Mouse (Mus musculus): Measurements from ENCODE around the gene Kat5. TPM values are rescaled to one million over a fixed set of nuclear protein-coding genes. Genes with fewer than 3 reads are reported as not detected.

Gene Kat5
- 38.4 and 41.0 TPM in 2 replicates for polyA plus RNA-seq (2014; fragmentation: Nextera tagmentation; extraction: Ambion mirVana)

- H3K9ac ChIP-seq = peak within 1 kb of the TSS; percentile 65
- WGBS = under 1% methylated on average over 55 of the region's 55 CpGs
- H3K4me1 ChIP-seq (replicated peaks; ENCODE audit: control insufficient read depth, insufficient read depth, low read length) = peaks cover 22% of the 10 kb centered on the region
- H3K27ac ChIP-seq = peak within 1 kb of the TSS; percentile 95
- peak within 1 kb of the TSS; percentile 48 for H3K4me3 ChIP-seq (replicated peaks; ENCODE audit: low read length)
- no peaks in the 10 kb centered on the region for H3K9me3 ChIP-seq (ENCODE audit: control insufficient read depth, low read length)
- peak; percentile 94 for DNase-seq (ENCODE audit: low spot score)
- H3K4me2 ChIP-seq (replicated peaks) = peak within 1 kb of the TSS; percentile 72
- ATAC-seq (ENCODE audit: low FRiP score) = peak; percentile 93
- H3K27me3 ChIP-seq (ENCODE audit: control insufficient read depth, insufficient read depth, low read length) = no peaks in the 10 kb centered on the region
- H3K36me3 ChIP-seq (replicated peaks; ENCODE audit: control insufficient read depth, insufficient read depth) = peaks cover 38% of the 10 kb centered on the region
Measured at GRCm38 (mm10) chr19:5609547-5610404, at the start of gene Kat5. Gene Kat5, minus strand, starts transcription at chr19:5610237.

GRCm38 (mm10) chr19:5654720-5655298, 44.8 kb upstream of the Kat5 start:
- Histone ChIP-seq H3K36me3 (replicated peaks; ENCODE audit: control insufficient read depth, insufficient read depth) (0 out of 2 replicates have a peak, but pooled peaks cover 7% of the 10 kb centered on the region), H3K27ac (no peak overlapping the region), H3K4me3 (replicated peaks; ENCODE audit: low read length) (peak overlapping the region; percentile 35), H3K9me3 (ENCODE audit: control insufficient read depth, low read length) (no peaks in the 10 kb centered on the region), H3K4me1 (replicated peaks; ENCODE audit: control insufficient read depth, insufficient read depth, low read length) (peaks cover 12% of the 10 kb centered on the region), H3K4me2 (replicated peaks) (peak overlapping the region; percentile 58), H3K27me3 (ENCODE audit: control insufficient read depth, insufficient read depth, low read length) (peaks cover 35% of the 10 kb centered on the region), H3K9ac (peak overlapping the region; percentile 55)
- DNase-seq (ENCODE audit: low spot score) = no peak
- WGBS = 13% methylated on average over 43 of the region's 43 CpGs
- ATAC-seq (ENCODE audit: low FRiP score) = no peak

GRCm38 (mm10) chr19:5653969-5654719, 44.1 kb upstream of the Kat5 start:
- 0 out of 2 replicates have a peak, but pooled peaks cover 7% of the 10 kb centered on the region for H3K36me3 ChIP-seq (replicated peaks; ENCODE audit: control insufficient read depth, insufficient read depth)
- H3K4me2 ChIP-seq (replicated peaks) = peak overlapping the region; percentile 58
- H3K27me3 ChIP-seq (ENCODE audit: control insufficient read depth, insufficient read depth, low read length) = peaks cover 35% of the 10 kb centered on the region
- WGBS = 9% methylated on average over 62 of the region's 62 CpGs
- H3K4me3 ChIP-seq (replicated peaks; ENCODE audit: low read length) = peak overlapping the region; percentile 35
- H3K9ac ChIP-seq = peak overlapping the region; percentile 55
- peak; percentile 57 for ATAC-seq (ENCODE audit: low FRiP score)
- peaks cover 14% of the 10 kb centered on the region for H3K4me1 ChIP-seq (replicated peaks; ENCODE audit: control insufficient read depth, insufficient read depth, low read length)
- peak; percentile 37 for DNase-seq (ENCODE audit: low spot score)
- no peak overlapping the region for H3K27ac ChIP-seq
- H3K9me3 ChIP-seq (ENCODE audit: control insufficient read depth, low read length) = no peaks in the 10 kb centered on the region

GRCm38 (mm10) chr19:5652570-5652969, 42.5 kb upstream of the Kat5 start:
- no peak overlapping the region for H3K4me3 ChIP-seq (replicated peaks; ENCODE audit: low read length)
- DNase-seq (ENCODE audit: low spot score) (no peak), ATAC-seq (ENCODE audit: low FRiP score) (no peak)
- H3K27ac ChIP-seq = no peak overlapping the region
- peaks cover 24% of the 10 kb centered on the region for H3K4me1 ChIP-seq (replicated peaks; ENCODE audit: control insufficient read depth, insufficient read depth, low read length)
- no peaks in the 10 kb centered on the region for H3K9me3 ChIP-seq (ENCODE audit: control insufficient read depth, low read length)
- H3K9ac ChIP-seq = no peak overlapping the region
- peaks cover 9% of the 10 kb centered on the region for H3K36me3 ChIP-seq (replicated peaks; ENCODE audit: control insufficient read depth, insufficient read depth)
- H3K27me3 ChIP-seq (ENCODE audit: control insufficient read depth, insufficient read depth, low read length) = peaks cover 35% of the 10 kb centered on the region
- WGBS = 81% methylated on average over 6 of the region's 6 CpGs
- no peak overlapping the region for H3K4me2 ChIP-seq (replicated peaks)

GRCm38 (mm10) chr19:5651502-5652274, 41.7 kb upstream of the Kat5 start:
- DNase-seq (ENCODE audit: low spot score) = no peak
- H3K4me1 ChIP-seq (replicated peaks; ENCODE audit: control insufficient read depth, insufficient read depth, low read length) = peaks cover 24% of the 10 kb centered on the region
- H3K36me3 ChIP-seq (replicated peaks; ENCODE audit: control insufficient read depth, insufficient read depth) = peaks cover 18% of the 10 kb centered on the region
- ATAC-seq (ENCODE audit: low FRiP score) = no peak
- H3K4me3 ChIP-seq (replicated peaks; ENCODE audit: low read length) = no peak overlapping the region
- peaks cover 35% of the 10 kb centered on the region for H3K27me3 ChIP-seq (ENCODE audit: control insufficient read depth, insufficient read depth, low read length)
- 62% methylated on average over 13 of the region's 13 CpGs for WGBS
- H3K9me3 ChIP-seq (ENCODE audit: control insufficient read depth, low read length) = no peaks in the 10 kb centered on the region
- H3K27ac ChIP-seq = no peak overlapping the region
- H3K4me2 ChIP-seq (replicated peaks) = no peak overlapping the region
- no peak overlapping the region for H3K9ac ChIP-seq

GRCm38 (mm10) chr19:5649298-5649741, 39.3 kb upstream of the Kat5 start:
- H3K36me3 ChIP-seq (replicated peaks; ENCODE audit: control insufficient read depth, insufficient read depth) = peaks cover 42% of the 10 kb centered on the region
- peak overlapping the region; percentile 17; the same call in 1 of the 2 replicates for H3K4me3 ChIP-seq (replicated peaks; ENCODE audit: low read length)
- H3K27ac ChIP-seq = peak overlapping the region; percentile 69; the same call in 1 of the 2 replicates
- peaks cover 18% of the 10 kb centered on the region for H3K4me1 ChIP-seq (replicated peaks; ENCODE audit: control insufficient read depth, insufficient read depth, low read length)
- ATAC-seq (ENCODE audit: low FRiP score) = no peak; the same call in 1 of the 2 replicates
- H3K4me2 ChIP-seq (replicated peaks) = peak overlapping the region; percentile 56
- H3K9me3 ChIP-seq (ENCODE audit: control insufficient read depth, low read length) = no peaks in the 10 kb centered on the region
- no peak for DNase-seq (ENCODE audit: low spot score)
- peaks cover 13% of the 10 kb centered on the region for H3K27me3 ChIP-seq (ENCODE audit: control insufficient read depth, insufficient read depth, low read length)
- WGBS = 73% methylated on average over 6 of the region's 6 CpGs
- H3K9ac ChIP-seq = peak overlapping the region; percentile 54

GRCm38 (mm10) chr19:5648401-5649297, 38.6 kb upstream of the Kat5 start:
- peak; percentile 84 for DNase-seq (ENCODE audit: low spot score)
- Histone ChIP-seq H3K27ac (peak overlapping the region; percentile 69), H3K4me2 (replicated peaks) (peak overlapping the region; percentile 56), H3K27me3 (ENCODE audit: control insufficient read depth, insufficient read depth, low read length) (peaks cover 6% of the 10 kb centered on the region), H3K4me1 (replicated peaks; ENCODE audit: control insufficient read depth, insufficient read depth, low read length) (peaks cover 11% of the 10 kb centered on the region; the same call in 1 of the 2 replicates), H3K9me3 (ENCODE audit: control insufficient read depth, low read length) (no peaks in the 10 kb centered on the region), H3K4me3 (replicated peaks; ENCODE audit: low read length) (peak overlapping the region; percentile 17), H3K36me3 (replicated peaks; ENCODE audit: control insufficient read depth, insufficient read depth) (peaks cover 48% of the 10 kb centered on the region), H3K9ac (peak overlapping the region; percentile 54)
- WGBS = 11% methylated on average over 26 of the region's 26 CpGs
- peak; percentile 88 for ATAC-seq (ENCODE audit: low FRiP score)

- peaks cover 57% of the 10 kb centered on the region for H3K36me3 ChIP-seq (replicated peaks; ENCODE audit: control insufficient read depth, insufficient read depth)
- WGBS = 97% methylated on average over 6 of the region's 6 CpGs
- H3K9ac ChIP-seq = no peak overlapping the region
- H3K9me3 ChIP-seq (ENCODE audit: control insufficient read depth, low read length) = no peaks in the 10 kb centered on the region
- no peak overlapping the region for H3K4me2 ChIP-seq (replicated peaks)
- peaks cover 11% of the 10 kb centered on the region; the same call in 1 of the 2 replicates for H3K4me1 ChIP-seq (replicated peaks; ENCODE audit: control insufficient read depth, insufficient read depth, low read length)
- DNase-seq (ENCODE audit: low spot score) = no peak
- no peak overlapping the region for H3K4me3 ChIP-seq (replicated peaks; ENCODE audit: low read length)
- no peaks in the 10 kb centered on the region for H3K27me3 ChIP-seq (ENCODE audit: control insufficient read depth, insufficient read depth, low read length)
- no peak overlapping the region for H3K27ac ChIP-seq
- ATAC-seq (ENCODE audit: low FRiP score) = no peak
Measured at GRCm38 (mm10) chr19:5647791-5648190, 37.8 kb upstream of the Kat5 start.

All from hindbrain, embryonic 14.5 days (tissue).